Mouse (Mus musculus) kidney, adult 2 months (tissue): ENCODE data around the gene Ubxn10.

Experiments used
- CTCF ChIP-seq: fragments of 200-500 bp; conservative IDR thresholded peaks from 2 replicates; pipeline ENCODE4 v1.5.1; 2011; ENCODE audit warnings: low read depth, mild to moderate bottlenecking, control low read depth, low read length, moderate library complexity, mixed read lengths; ENCODE audit not compliant: insufficient read depth, insufficient read length
- POLR2A ChIP-seq: fragments of 200-500 bp; IDR thresholded peaks from one replicate; pipeline ENCODE4 v1.6.1; 2011; ENCODE audit warnings: low read depth, low read length, control low read depth

DNA sequence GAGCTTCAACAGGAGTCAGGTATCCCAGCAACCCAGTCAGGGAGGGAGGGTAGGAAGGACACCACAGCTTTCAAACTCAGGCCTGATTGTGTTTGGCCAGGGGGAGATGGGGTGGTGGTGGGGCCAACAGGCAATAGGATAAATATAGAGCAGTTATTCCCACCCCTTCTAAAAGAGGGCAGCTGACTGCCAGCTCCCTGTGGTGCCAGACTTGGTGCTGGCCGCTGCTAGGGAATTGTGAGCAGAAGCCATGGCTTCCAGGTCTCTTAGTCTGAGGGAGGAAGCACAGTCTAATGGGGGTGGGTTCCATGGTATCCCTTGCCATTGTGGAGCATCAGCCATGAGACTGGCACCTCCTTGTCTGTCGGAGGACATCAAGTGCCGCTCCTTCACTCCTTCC is 16.6 kb upstream of the Ubxn10 start:
- TF ChIP-seq CTCF (no peak), POLR2A (no peak)
